ENCODE assay signal across 8 mouse cellular contexts in the genomic region with DNA sequence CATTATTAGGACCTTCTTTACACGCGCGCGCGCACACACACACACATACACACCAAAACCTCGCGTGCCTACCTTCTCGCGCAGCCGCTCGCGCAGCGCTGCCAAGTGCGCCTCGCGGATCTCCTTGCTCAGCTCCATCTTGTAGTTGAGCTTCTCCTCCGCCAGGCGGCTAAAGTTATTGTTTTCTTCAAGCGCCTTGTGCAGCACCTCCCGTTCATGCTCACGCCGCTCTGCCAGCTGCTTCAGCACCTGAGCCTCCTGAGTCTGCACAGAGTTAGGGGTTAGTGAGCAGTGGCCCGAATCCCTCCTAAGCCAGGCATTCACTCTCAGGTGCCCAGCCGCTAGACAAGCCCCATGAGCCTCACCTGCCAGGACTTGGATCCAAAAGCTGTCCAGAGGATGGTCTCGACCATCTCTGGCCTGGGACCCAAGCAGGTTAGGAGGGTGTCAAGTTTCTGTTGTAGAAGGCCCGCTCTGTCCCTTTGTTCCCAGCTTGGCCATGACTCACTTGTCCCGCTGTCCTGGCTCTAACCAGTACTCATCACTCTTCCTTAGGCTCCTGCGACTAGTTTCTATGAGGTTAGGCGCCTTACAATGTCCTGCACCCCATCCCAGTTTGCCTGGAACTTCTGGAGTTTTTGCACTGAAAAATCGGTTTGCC. TPM values are rescaled to one million over a fixed set of nuclear protein-coding genes. Genes with fewer than 3 reads are reported as not detected.
DNase-seq lines count a peak whose midpoint lies in the region; ATAC-seq and TF ChIP-seq lines count a peak whose summit lies in the region.

No protein-coding gene starts in this region.

- no peak overlapping the region for H3K4me3 ChIP-seq in embryonic facial prominence, embryonic 11.5 days (ENCODE audit: low read depth, low read length)
- no peak overlapping the region for H3K4me3 ChIP-seq in hindbrain, embryonic 11.5 days (ENCODE audit: low read depth, low read length)
- H3K4me3 ChIP-seq in midbrain, embryonic 10.5 days: 0 out of 2 replicates have a peak overlapping the region, but pooled peaks have one; percentile 14
- no peak overlapping the region for H3K4me3 ChIP-seq in small intestine, adult 2 months (ENCODE audit: low read depth, low read length)

- intact Hi-C loops in left cerebral cortex, postnatal 10 days (cut with DNase I): no loop called here

- TF ChIP-seq POLR2A in small intestine, adult 2 months (IDR thresholded peaks at IDR 0.05; ENCODE audit: low read depth, low read length): no peak

- no peak overlapping the region for H3K27ac ChIP-seq in embryonic facial prominence, embryonic 11.5 days (replicated peaks; ENCODE audit: low read depth, low read length)
- no peak overlapping the region for H3K27ac ChIP-seq in hindbrain, embryonic 11.5 days (ENCODE audit: low read depth, low read length)
- H3K27ac ChIP-seq in midbrain, embryonic 10.5 days (replicated peaks): no peak overlapping the region
- no peak overlapping the region for H3K27ac ChIP-seq in small intestine, adult 2 months (ENCODE audit: insufficient read depth, low read depth, low read length)

- no peaks in the 10 kb centered on the region for H3K9me3 ChIP-seq in embryonic facial prominence, embryonic 11.5 days (replicated peaks; ENCODE audit: control insufficient read depth, low read length)
- H3K9me3 ChIP-seq in hindbrain, embryonic 11.5 days (ENCODE audit: control insufficient read depth, low read length): no peaks in the 10 kb centered on the region
- no peaks in the 10 kb centered on the region for H3K9me3 ChIP-seq in midbrain, embryonic 10.5 days (replicated peaks)

- whole genome bisulfite sequencing in embryonic facial prominence, embryonic 11.5 days: 9% methylated on average over 30 of the region's 30 CpGs
- WGBS in hindbrain, embryonic 11.5 days: 10% methylated on average over 30 of the region's 30 CpGs
- WGBS in midbrain, embryonic 10.5 days: 12% methylated on average over 30 of the region's 30 CpGs
- 16% methylated on average over 30 of the region's 30 CpGs for WGBS in small intestine, adult 2 months

- DNase-seq in adrenal gland, adult 2 months: peak; percentile 21
- DNase-seq in adrenal gland, adult 18-20 months (ENCODE audit: low spot score in 2 of 2): no peak
- DNase-seq in adrenal gland, postnatal 14 days: peak; percentile 67
- DNase-seq in embryonic facial prominence, embryonic 11.5 days (ENCODE audit: low spot score): peak; percentile 77
- peak; percentile 66 for DNase-seq in hindbrain, embryonic 11.5 days (ENCODE audit: low spot score)
- peak; percentile 61 to 68 for DNase-seq in left cerebral cortex, postnatal 10 days (ENCODE audit: extremely low spot score in 1 of 2, low spot score in 2 of 2)
- peak; percentile 61 for DNase-seq in midbrain, embryonic 10.5 days (ENCODE audit: low spot score)

- peaks cover 9% of the 10 kb centered on the region for H3K27me3 ChIP-seq in embryonic facial prominence, embryonic 11.5 days (ENCODE audit: control insufficient read depth, insufficient read depth, low read length)
- peaks cover 5% of the 10 kb centered on the region; the same call in 1 of the 2 replicates for H3K27me3 ChIP-seq in hindbrain, embryonic 11.5 days (ENCODE audit: control insufficient read depth, insufficient read depth, low read length)
- peaks cover 48% of the 10 kb centered on the region for H3K27me3 ChIP-seq in midbrain, embryonic 10.5 days (ENCODE audit: low read depth, poor library complexity, severe bottlenecking)
- no peaks in the 10 kb centered on the region; the same call in none of the 2 replicates for H3K27me3 ChIP-seq in small intestine, adult 2 months (ENCODE audit: control insufficient read depth, insufficient read depth, low read length)

- H3K4me2 ChIP-seq in embryonic facial prominence, embryonic 11.5 days (ENCODE audit: low read depth, low read length): no peak overlapping the region
- no peak overlapping the region; the same call in 1 of the 2 replicates for H3K4me2 ChIP-seq in hindbrain, embryonic 11.5 days (replicated peaks; ENCODE audit: low read depth, low read length)

- H3K36me3 ChIP-seq in embryonic facial prominence, embryonic 11.5 days (replicated peaks; ENCODE audit: control insufficient read depth, insufficient read depth, low read depth, low read length): no peaks in the 10 kb centered on the region
- peaks cover 3% of the 10 kb centered on the region; the same call in 1 of the 2 replicates for H3K36me3 ChIP-seq in hindbrain, embryonic 11.5 days (ENCODE audit: control insufficient read depth, insufficient read depth, low read length)
- peaks cover 40% of the 10 kb centered on the region for H3K36me3 ChIP-seq in midbrain, embryonic 10.5 days
- no peaks in the 10 kb centered on the region for H3K36me3 ChIP-seq in small intestine, adult 2 months (ENCODE audit: control insufficient read depth, insufficient read depth, low read length)

- no peak; the same call in 1 of the 2 replicates for ATAC-seq in embryonic facial prominence, embryonic 11.5 days (replicated peaks; ENCODE audit: insufficient number of reproducible peaks, low FRiP score, low TSS enrichment, low read depth)
- peak; percentile 57; the same call in 1 of the 2 replicates for ATAC-seq in hindbrain, embryonic 11.5 days (ENCODE audit: low FRiP score)

- peak; percentile 40; the same call in 1 of the 2 replicates for TF ChIP-seq CTCF in small intestine, adult 2 months (IDR thresholded peaks at IDR 0.05; ENCODE audit: extremely low read depth, insufficient read length, insufficient replicate concordance, low read depth, low read length)

- H3K4me1 ChIP-seq in embryonic facial prominence, embryonic 11.5 days (ENCODE audit: control insufficient read depth, insufficient read depth, low read length): no peaks in the 10 kb centered on the region
- no peaks in the 10 kb centered on the region for H3K4me1 ChIP-seq in hindbrain, embryonic 11.5 days (replicated peaks; ENCODE audit: control insufficient read depth, insufficient read depth, low read length)
- peaks cover 6% of the 10 kb centered on the region; the same call in 1 of the 2 replicates for H3K4me1 ChIP-seq in midbrain, embryonic 10.5 days
- H3K4me1 ChIP-seq in small intestine, adult 2 months (ENCODE audit: control insufficient read depth, insufficient read depth, insufficient read length, low read length): no peaks in the 10 kb centered on the region; the same call in 1 of the 2 replicates

- H3K9ac ChIP-seq in embryonic facial prominence, embryonic 11.5 days (replicated peaks; ENCODE audit: low read length): no peak overlapping the region
- H3K9ac ChIP-seq in hindbrain, embryonic 11.5 days (ENCODE audit: low read depth, low read length): no peak overlapping the region

RNA-seq across cellular contexts. Expression of gene Stmn3, which starts 7.0 kb away (rescaled TPM):
- 10 to 100 TPM in 1 of 2 experiments, 1 to 10 TPM in 1; 9.6 to 19.8 TPM for total RNA-seq in adrenal gland, adult 2 months (2021)
- 8.8 and 17.3 TPM in 2 replicates for polyA plus RNA-seq in adrenal gland, adult 2 months (2012; rRNA removed)
- total RNA-seq in adrenal gland, adult 18-20 months (2021): 10 to 100 TPM; 14.6 to 18.7 TPM
- total RNA-seq in adrenal gland, postnatal 14 days (2021): 10.6 and 19.4 TPM in 2 replicates
- 79.6 and 98.0 TPM in 2 replicates for polyA plus RNA-seq in embryonic facial prominence, embryonic 11.5 days (2014; fragmentation: Nextera tagmentation; extraction: Ambion mirVana)
- 426 and 432 TPM in 2 replicates for polyA plus RNA-seq in hindbrain, embryonic 11.5 days (2014; fragmentation: Nextera tagmentation; extraction: Ambion mirVana)
- total RNA-seq in left cerebral cortex, postnatal 10 days (2021): 1,000 to 10,000 TPM; 1,052 to 1,067 TPM
- 133 and 240 TPM in 2 replicates for polyA plus RNA-seq in midbrain, embryonic 10.5 days (2016; fragmentation: Nextera tagmentation; extraction: Ambion mirVana)
- polyA plus RNA-seq in small intestine, adult 2 months (2012; rRNA removed): 0.90 and 1.3 TPM in 2 replicates

RNA-seq across cellular contexts. Expression of gene Rtel1, which starts 12.3 kb away (rescaled TPM):
- 10 to 100 TPM; 24.5 to 27.8 TPM for total RNA-seq in adrenal gland, adult 2 months (2021)
- polyA plus RNA-seq in adrenal gland, adult 2 months (2012; rRNA removed): 23.2 and 24.2 TPM in 2 replicates
- total RNA-seq in adrenal gland, adult 18-20 months (2021): 10 to 100 TPM; 24.1 to 30.8 TPM
- 37.6 and 38.6 TPM in 2 replicates for total RNA-seq in adrenal gland, postnatal 14 days (2021)
- 52.5 and 55.9 TPM in 2 replicates for polyA plus RNA-seq in embryonic facial prominence, embryonic 11.5 days (2014; fragmentation: Nextera tagmentation; extraction: Ambion mirVana)
- polyA plus RNA-seq in hindbrain, embryonic 11.5 days (2014; fragmentation: Nextera tagmentation; extraction: Ambion mirVana): 41.6 and 45.6 TPM in 2 replicates
- 10 to 100 TPM; 41.1 to 46.6 TPM for total RNA-seq in left cerebral cortex, postnatal 10 days (2021)
- 61.5 and 71.4 TPM in 2 replicates for polyA plus RNA-seq in midbrain, embryonic 10.5 days (2016; fragmentation: Nextera tagmentation; extraction: Ambion mirVana)
- polyA plus RNA-seq in small intestine, adult 2 months (2012; rRNA removed): 16.4 and 24.7 TPM in 2 replicates

RNA-seq across cellular contexts. Expression of gene Gmeb2, which starts 19.4 kb away (rescaled TPM):
- 10 to 100 TPM; 15.4 to 15.5 TPM for total RNA-seq in adrenal gland, adult 2 months (2021)
- polyA plus RNA-seq in adrenal gland, adult 2 months (2012; rRNA removed): 21.8 and 28.4 TPM in 2 replicates
- total RNA-seq in adrenal gland, adult 18-20 months (2021): 10 to 100 TPM; 14.8 to 15.2 TPM
- 16.4 and 17.9 TPM in 2 replicates for total RNA-seq in adrenal gland, postnatal 14 days (2021)
- 18.0 and 18.3 TPM in 2 replicates for polyA plus RNA-seq in embryonic facial prominence, embryonic 11.5 days (2014; fragmentation: Nextera tagmentation; extraction: Ambion mirVana)
- polyA plus RNA-seq in hindbrain, embryonic 11.5 days (2014; fragmentation: Nextera tagmentation; extraction: Ambion mirVana): 17.9 and 19.7 TPM in 2 replicates
- 10 to 100 TPM; 15.5 to 17.6 TPM for total RNA-seq in left cerebral cortex, postnatal 10 days (2021)
- polyA plus RNA-seq in midbrain, embryonic 10.5 days (2016; fragmentation: Nextera tagmentation; extraction: Ambion mirVana): 18.1 and 21.8 TPM in 2 replicates
- polyA plus RNA-seq in small intestine, adult 2 months (2012; rRNA removed): 14.0 and 29.1 TPM in 2 replicates

RNA-seq across cellular contexts. Expression of gene Zgpat, which starts 57.5 kb away (rescaled TPM):
- total RNA-seq in adrenal gland, adult 2 months (2021): 10 to 100 TPM; 36.6 to 51.0 TPM
- polyA plus RNA-seq in adrenal gland, adult 2 months (2012; rRNA removed): 33.8 and 34.5 TPM in 2 replicates
- total RNA-seq in adrenal gland, adult 18-20 months (2021): 10 to 100 TPM; 50.8 to 51.0 TPM
- total RNA-seq in adrenal gland, postnatal 14 days (2021): 35.3 and 37.9 TPM in 2 replicates
- polyA plus RNA-seq in embryonic facial prominence, embryonic 11.5 days (2014; fragmentation: Nextera tagmentation; extraction: Ambion mirVana): 29.1 and 37.0 TPM in 2 replicates
- 33.4 and 38.1 TPM in 2 replicates for polyA plus RNA-seq in hindbrain, embryonic 11.5 days (2014; fragmentation: Nextera tagmentation; extraction: Ambion mirVana)
- 10 to 100 TPM; 55.9 to 60.5 TPM for total RNA-seq in left cerebral cortex, postnatal 10 days (2021)
- 45.0 and 50.5 TPM in 2 replicates for polyA plus RNA-seq in midbrain, embryonic 10.5 days (2016; fragmentation: Nextera tagmentation; extraction: Ambion mirVana)
- polyA plus RNA-seq in small intestine, adult 2 months (2012; rRNA removed): 15.7 and 20.7 TPM in 2 replicates

RNA-seq across cellular contexts. Expression of gene Arfrp1, which starts 57.9 kb away (rescaled TPM):
- total RNA-seq in adrenal gland, adult 2 months (2021): 10 to 100 TPM; 44.0 to 46.2 TPM
- 14.8 and 19.5 TPM in 2 replicates for polyA plus RNA-seq in adrenal gland, adult 2 months (2012; rRNA removed)
- 10 to 100 TPM; 48.9 to 51.8 TPM for total RNA-seq in adrenal gland, adult 18-20 months (2021)
- 36.4 and 49.3 TPM in 2 replicates for total RNA-seq in adrenal gland, postnatal 14 days (2021)
- 49.7 and 50.8 TPM in 2 replicates for polyA plus RNA-seq in embryonic facial prominence, embryonic 11.5 days (2014; fragmentation: Nextera tagmentation; extraction: Ambion mirVana)
- 51.6 and 55.2 TPM in 2 replicates for polyA plus RNA-seq in hindbrain, embryonic 11.5 days (2014; fragmentation: Nextera tagmentation; extraction: Ambion mirVana)
- total RNA-seq in left cerebral cortex, postnatal 10 days (2021): 10 to 100 TPM; 39.8 to 44.2 TPM
- 79.2 and 85.6 TPM in 2 replicates for polyA plus RNA-seq in midbrain, embryonic 10.5 days (2016; fragmentation: Nextera tagmentation; extraction: Ambion mirVana)
- polyA plus RNA-seq in small intestine, adult 2 months (2012; rRNA removed): 15.8 and 23.5 TPM in 2 replicates

Comparison
In these comparisons a context has a peak if more than half of its experiments do, and no peak if none do; other contexts are left out.
1. DNase-seq: peak in adrenal gland, adult 2 months (single experiment), adrenal gland, postnatal 14 days (single experiment), embryonic facial prominence, embryonic 11.5 days (single experiment), hindbrain, embryonic 11.5 days (single experiment), left cerebral cortex, postnatal 10 days (2 of 2) and midbrain, embryonic 10.5 days (single experiment); none in adrenal gland, adult 18-20 months (0 of 2).